Mouse (Mus musculus) right cerebral cortex, postnatal 10 days (tissue): ENCODE data around the gene B3galt2.

ENCODE experiments used
- DNase-seq, 2 experiments: peaks; one replicate each; pipeline ENCODE4 v3.0.0; 2021; ENCODE audit warnings: low spot score in 2 of 2

B3galt2 gene

DNA sequence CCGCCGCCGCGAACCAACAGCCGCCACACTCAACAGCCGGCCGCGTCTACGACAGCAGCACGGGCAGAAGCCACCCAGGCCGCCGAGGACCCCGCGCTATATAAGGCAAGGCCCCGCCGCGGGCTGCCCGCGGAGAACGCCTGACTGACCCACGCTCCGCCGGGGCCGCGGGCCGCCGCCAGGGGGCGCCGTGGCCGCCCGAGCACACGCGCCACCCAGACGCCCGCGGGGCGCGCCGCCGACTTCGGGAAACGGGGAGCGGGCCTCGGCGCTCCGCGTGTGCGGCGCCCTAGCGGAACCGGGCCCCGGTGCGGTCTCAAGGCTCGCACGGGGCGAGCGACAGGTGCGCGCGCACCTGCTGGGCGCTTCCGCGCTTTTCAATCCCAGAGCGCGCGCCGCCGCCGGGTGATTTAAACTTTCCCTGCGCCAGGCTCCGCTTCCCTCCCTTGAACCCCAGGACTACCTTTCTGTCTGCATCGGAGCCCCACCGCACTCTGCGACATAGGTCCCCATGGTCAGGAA, 62.3 kb downstream of the B3galt2 start, which contains the start of gene Cdc73:
Cdc73 (minus strand) TSS at position 153 of the 522 bp plus-strand sequence.
- DNase-seq: peak; percentile 93
